Mouse (Mus musculus): Measurements from ENCODE around the gene Pigb. TPM values are rescaled to one million over a fixed set of nuclear protein-coding genes. Genes with fewer than 3 reads are reported as not detected.

The Pigb gene
- polyA plus RNA-seq, 1 experiment from 2014 or later = 15.8 TPM

DNA sequence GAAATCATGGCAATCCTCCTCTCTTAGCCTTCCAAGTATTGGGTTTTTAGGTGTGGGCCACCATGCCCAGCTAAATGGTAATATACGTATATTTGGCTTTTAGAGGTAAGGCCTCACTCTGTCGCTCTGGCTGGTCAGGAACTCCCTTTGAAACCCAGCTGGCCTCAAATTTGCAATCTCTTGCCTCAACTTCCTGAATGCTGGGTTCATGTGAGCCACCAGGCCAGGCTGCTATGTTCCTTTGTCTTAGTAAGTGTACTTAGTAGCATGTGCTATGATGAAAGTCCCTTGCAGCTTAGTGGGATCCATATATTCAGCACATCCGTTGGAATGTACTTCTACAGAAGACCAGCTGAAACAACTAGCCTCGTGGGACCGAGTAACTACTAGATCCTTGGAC lies 65.4 kb downstream of the Pigb start:
- WGBS = 82% methylated on average over 5 of the region's 5 CpGs
- DNase-seq (ENCODE audit: low spot score) (no peak), ATAC-seq (replicated peaks; ENCODE audit: low FRiP score) (no peak)

GRCm38 (mm10) chr9:72972984-72973383 lies 67.2 kb downstream of the Pigb start:
- ATAC-seq (replicated peaks; ENCODE audit: low FRiP score) = no peak
- no peaks in the 10 kb centered on the region; the same call in 1 of the 2 replicates for H3K9me3 ChIP-seq (ENCODE audit: control insufficient read depth, low read length)
- no peaks in the 10 kb centered on the region for H3K27me3 ChIP-seq (ENCODE audit: control insufficient read depth, insufficient read depth, low read length)
- no peak for DNase-seq (ENCODE audit: low spot score)
- H3K27ac ChIP-seq (ENCODE audit: low read depth, low read length) = no peak overlapping the region
- no peak overlapping the region for H3K4me3 ChIP-seq (ENCODE audit: low read depth, low read length)
- H3K9ac ChIP-seq (ENCODE audit: low read length) = no peak overlapping the region
- no peaks in the 10 kb centered on the region for H3K4me1 ChIP-seq (replicated peaks; ENCODE audit: control insufficient read depth, insufficient read depth, low read length)
- H3K4me2 ChIP-seq (ENCODE audit: low read depth, low read length, severe bottlenecking) = no peak overlapping the region
- no peaks in the 10 kb centered on the region for H3K36me3 ChIP-seq (ENCODE audit: control insufficient read depth, insufficient read depth, low read length)

More for the DNA sequence above, 65.4 kb downstream of the Pigb start:
- Histone ChIP-seq H3K4me2 (ENCODE audit: low read depth, low read length, severe bottlenecking) (no peak overlapping the region), H3K4me3 (ENCODE audit: low read depth, low read length) (no peak overlapping the region), H3K27ac (ENCODE audit: low read depth, low read length) (no peak overlapping the region), H3K27me3 (ENCODE audit: control insufficient read depth, insufficient read depth, low read length) (no peaks in the 10 kb centered on the region), H3K4me1 (replicated peaks; ENCODE audit: control insufficient read depth, insufficient read depth, low read length) (no peaks in the 10 kb centered on the region), H3K9me3 (ENCODE audit: control insufficient read depth, low read length) (no peaks in the 10 kb centered on the region; the same call in 1 of the 2 replicates), H3K36me3 (ENCODE audit: control insufficient read depth, insufficient read depth, low read length) (no peaks in the 10 kb centered on the region), H3K9ac (ENCODE audit: low read length) (no peak overlapping the region)

DNA sequence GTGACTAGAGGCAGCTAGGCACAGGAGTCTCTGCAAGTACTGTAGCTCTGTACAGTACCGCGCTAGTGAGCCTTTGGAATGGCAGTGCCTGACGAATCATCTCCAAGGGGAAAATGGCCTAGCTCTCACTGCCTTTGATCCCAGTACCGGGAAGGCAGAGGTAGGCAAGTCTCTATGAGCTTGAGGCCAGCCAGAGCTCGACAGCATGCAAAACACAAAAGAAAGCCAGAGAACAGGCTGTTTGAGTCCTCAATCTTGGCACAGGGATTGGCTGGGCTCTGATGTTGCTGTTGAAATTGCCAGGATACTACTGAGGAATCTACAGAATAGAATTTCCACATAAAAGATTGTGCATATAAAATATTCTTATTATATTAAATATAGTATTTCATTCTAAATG lies 67.7 kb downstream of the Pigb start:
- WGBS = 85% methylated on average over 5 of the region's 5 CpGs

GRCm38 (mm10) chr9:72969874-72970273 lies 70.3 kb downstream of the Pigb start:
- Histone ChIP-seq H3K9me3 (ENCODE audit: control insufficient read depth, low read length) (no peaks in the 10 kb centered on the region; the same call in 1 of the 2 replicates), H3K4me1 (replicated peaks; ENCODE audit: control insufficient read depth, insufficient read depth, low read length) (no peaks in the 10 kb centered on the region), H3K4me2 (ENCODE audit: low read depth, low read length, severe bottlenecking) (no peak overlapping the region), H3K9ac (ENCODE audit: low read length) (no peak overlapping the region), H3K36me3 (ENCODE audit: control insufficient read depth, insufficient read depth, low read length) (no peaks in the 10 kb centered on the region), H3K27ac (ENCODE audit: low read depth, low read length) (no peak overlapping the region), H3K4me3 (ENCODE audit: low read depth, low read length) (no peak overlapping the region), H3K27me3 (ENCODE audit: control insufficient read depth, insufficient read depth, low read length) (no peaks in the 10 kb centered on the region)
- WGBS = 72% methylated on average over 7 of the region's 7 CpGs
- no peak; the same call in 1 of the 2 replicates for ATAC-seq (replicated peaks; ENCODE audit: low FRiP score)
- DNase-seq (ENCODE audit: low spot score) = no peak

More for the DNA sequence above, 67.7 kb downstream of the Pigb start:
- no peak for ATAC-seq (replicated peaks; ENCODE audit: low FRiP score)
- no peaks in the 10 kb centered on the region for H3K4me1 ChIP-seq (replicated peaks; ENCODE audit: control insufficient read depth, insufficient read depth, low read length)
- H3K27me3 ChIP-seq (ENCODE audit: control insufficient read depth, insufficient read depth, low read length) = no peaks in the 10 kb centered on the region
- H3K4me3 ChIP-seq (ENCODE audit: low read depth, low read length) = no peak overlapping the region
- no peak overlapping the region for H3K9ac ChIP-seq (ENCODE audit: low read length)
- H3K36me3 ChIP-seq (ENCODE audit: control insufficient read depth, insufficient read depth, low read length) = no peaks in the 10 kb centered on the region
- DNase-seq (ENCODE audit: low spot score) = no peak
- H3K9me3 ChIP-seq (ENCODE audit: control insufficient read depth, low read length) = no peaks in the 10 kb centered on the region; the same call in 1 of the 2 replicates
- no peak overlapping the region for H3K27ac ChIP-seq (ENCODE audit: low read depth, low read length)
- H3K4me2 ChIP-seq (ENCODE audit: low read depth, low read length, severe bottlenecking) = no peak overlapping the region

GRCm38 (mm10) chr9:72968349-72969061 lies 71.7 kb downstream of the Pigb start:
- H3K36me3 ChIP-seq (ENCODE audit: control insufficient read depth, insufficient read depth, low read length) = no peaks in the 10 kb centered on the region
- no peak overlapping the region for H3K4me2 ChIP-seq (ENCODE audit: low read depth, low read length, severe bottlenecking)
- no peak overlapping the region for H3K27ac ChIP-seq (ENCODE audit: low read depth, low read length)
- WGBS = 37% methylated on average over 11 of the region's 11 CpGs
- no peaks in the 10 kb centered on the region for H3K4me1 ChIP-seq (replicated peaks; ENCODE audit: control insufficient read depth, insufficient read depth, low read length)
- no peak overlapping the region for H3K9ac ChIP-seq (ENCODE audit: low read length)
- no peaks in the 10 kb centered on the region; the same call in 1 of the 2 replicates for H3K9me3 ChIP-seq (ENCODE audit: control insufficient read depth, low read length)
- DNase-seq (ENCODE audit: low spot score) = no peak
- no peak overlapping the region for H3K4me3 ChIP-seq (ENCODE audit: low read depth, low read length)
- H3K27me3 ChIP-seq (ENCODE audit: control insufficient read depth, insufficient read depth, low read length) = no peaks in the 10 kb centered on the region
- no peak; the same call in 1 of the 2 replicates for ATAC-seq (replicated peaks; ENCODE audit: low FRiP score)

DNA sequence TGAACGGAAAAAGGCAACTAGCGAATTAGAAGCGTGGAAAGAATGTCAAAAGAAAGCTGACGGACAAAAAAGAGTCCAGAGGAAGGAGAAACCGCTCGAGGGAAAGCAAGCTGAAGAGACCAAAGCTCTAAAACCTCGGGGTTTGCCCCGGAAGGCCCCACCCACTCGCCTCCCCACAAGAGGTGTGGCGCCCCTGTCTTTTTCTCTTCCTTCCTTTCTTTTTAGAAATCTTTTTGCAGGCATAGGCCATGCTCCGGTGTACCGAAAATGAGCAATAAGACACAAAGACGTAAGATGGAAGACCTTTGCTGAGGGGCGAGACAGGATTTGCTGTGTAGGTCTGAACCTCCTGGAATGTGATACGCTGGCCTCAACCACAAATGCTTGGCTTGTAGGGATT lies 78.2 kb downstream of the Pigb start:
- H3K9me3 ChIP-seq (ENCODE audit: control insufficient read depth, low read length) = no peaks in the 10 kb centered on the region
- H3K36me3 ChIP-seq (ENCODE audit: control insufficient read depth, insufficient read depth, low read length) = no peaks in the 10 kb centered on the region
- H3K4me3 ChIP-seq (ENCODE audit: low read depth, low read length) = no peak overlapping the region
- no peak overlapping the region for H3K4me2 ChIP-seq (ENCODE audit: low read depth, low read length, severe bottlenecking)
- H3K4me1 ChIP-seq (replicated peaks; ENCODE audit: control insufficient read depth, insufficient read depth, low read length) = peaks cover 2% of the 10 kb centered on the region; the same call in 1 of the 2 replicates
- H3K27ac ChIP-seq (ENCODE audit: low read depth, low read length) = no peak overlapping the region
- H3K27me3 ChIP-seq (ENCODE audit: control insufficient read depth, insufficient read depth, low read length) = no peaks in the 10 kb centered on the region
- DNase-seq (ENCODE audit: low spot score) (no peak), ATAC-seq (replicated peaks; ENCODE audit: low FRiP score) (no peak)
- H3K9ac ChIP-seq (ENCODE audit: low read length) = no peak overlapping the region
- 79% methylated on average over 15 of the region's 15 CpGs for WGBS

DNA sequence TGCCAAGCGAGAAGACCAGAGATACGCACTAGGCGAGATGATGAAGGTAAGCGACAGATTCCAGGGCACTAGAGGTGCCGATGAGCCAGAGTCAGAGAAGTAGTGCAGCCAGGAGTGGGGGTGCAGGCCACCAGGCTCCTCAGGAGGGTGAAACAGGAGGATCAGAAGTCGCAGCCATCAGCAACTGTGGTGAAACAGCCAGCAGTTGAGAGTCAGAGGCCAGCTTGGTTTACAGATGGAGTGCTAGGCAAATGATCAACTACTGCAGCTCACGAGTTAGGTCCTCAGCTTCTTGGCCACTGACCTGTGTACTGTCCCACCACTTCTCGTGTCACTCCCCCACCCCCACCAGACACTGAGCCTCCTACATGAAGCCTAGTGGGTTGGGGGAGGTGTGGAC lies 78.8 kb downstream of the Pigb start:
- H3K9me3 ChIP-seq (ENCODE audit: control insufficient read depth, low read length) = no peaks in the 10 kb centered on the region
- no peaks in the 10 kb centered on the region for H3K36me3 ChIP-seq (ENCODE audit: control insufficient read depth, insufficient read depth, low read length)
- H3K27ac ChIP-seq (ENCODE audit: low read depth, low read length) = no peak overlapping the region
- WGBS = 78% methylated on average over 8 of the region's 8 CpGs
- DNase-seq (ENCODE audit: low spot score) (no peak), ATAC-seq (replicated peaks; ENCODE audit: low FRiP score) (no peak)
- H3K4me3 ChIP-seq (ENCODE audit: low read depth, low read length) = no peak overlapping the region
- no peaks in the 10 kb centered on the region for H3K27me3 ChIP-seq (ENCODE audit: control insufficient read depth, insufficient read depth, low read length)
- H3K4me1 ChIP-seq (replicated peaks; ENCODE audit: control insufficient read depth, insufficient read depth, low read length) = peaks cover 2% of the 10 kb centered on the region; the same call in 1 of the 2 replicates
- H3K4me2 ChIP-seq (ENCODE audit: low read depth, low read length, severe bottlenecking) = no peak overlapping the region
- no peak overlapping the region for H3K9ac ChIP-seq (ENCODE audit: low read length)

DNA sequence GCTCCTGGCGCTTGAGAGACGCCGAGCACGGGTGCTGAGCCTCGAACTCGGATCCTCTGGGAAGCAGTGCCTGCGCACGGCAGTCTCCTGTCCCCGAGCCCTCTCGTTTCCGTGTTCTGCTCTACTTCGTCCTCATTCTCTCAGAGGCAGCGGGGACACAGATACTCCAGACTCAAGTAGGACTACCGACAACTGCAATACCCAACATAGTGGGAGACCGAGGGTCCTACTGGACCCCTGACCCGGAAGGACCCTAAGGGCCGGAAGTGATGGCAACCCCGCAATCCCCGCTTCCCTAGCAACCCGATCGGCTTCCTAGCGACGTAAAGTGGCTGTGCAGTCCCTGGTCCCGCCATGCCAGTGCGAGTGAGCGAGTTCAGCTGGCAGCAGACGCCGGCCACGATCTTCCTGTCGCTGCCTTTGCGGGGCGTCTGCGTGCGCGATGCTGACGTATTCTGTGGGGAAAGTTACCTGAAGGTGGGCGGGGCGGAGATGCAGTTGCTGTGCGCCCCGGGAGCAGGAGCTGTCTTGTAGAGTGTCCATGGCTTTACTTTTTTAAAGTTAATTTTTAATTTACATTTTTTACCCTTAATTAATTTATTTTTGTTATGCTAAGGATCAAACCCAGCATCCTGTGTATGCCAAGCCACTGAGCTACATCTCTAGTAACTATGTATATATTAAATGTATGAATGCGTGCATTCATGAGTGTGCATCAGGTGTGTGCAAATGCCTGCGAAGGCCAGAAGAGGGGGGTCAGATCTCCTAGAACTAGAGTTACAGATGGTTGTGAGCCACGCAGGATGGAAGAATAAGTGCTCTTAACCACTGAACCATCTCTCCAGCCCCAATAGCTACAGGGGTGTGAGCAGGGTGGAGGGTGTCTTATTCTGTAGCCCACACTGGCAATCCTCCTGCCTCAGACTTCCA lies 81.4 kb downstream of the Pigb start, which contains the start of the genes Dyx1c1 and Gm44503:
Dyx1c1 (plus strand) TSS at position 265 of the 930 bp plus-strand sequence.
Gm44503 (plus strand) TSS at position 332 of the 930 bp plus-strand sequence.
- H3K4me2 ChIP-seq (ENCODE audit: low read depth, low read length, severe bottlenecking) = peak within 1 kb of the TSS; percentile 80
- 3% methylated on average over 43 of the region's 43 CpGs for WGBS
- ATAC-seq (replicated peaks; ENCODE audit: low FRiP score) (peak; percentile 95), DNase-seq (ENCODE audit: low spot score) (peak; percentile 91)
- peak within 1 kb of the TSS; percentile 63 for H3K4me3 ChIP-seq (ENCODE audit: low read depth, low read length)
- H3K9me3 ChIP-seq (ENCODE audit: control insufficient read depth, low read length) = no peaks in the 10 kb centered on the region
- H3K36me3 ChIP-seq (ENCODE audit: control insufficient read depth, insufficient read depth, low read length) = no peaks in the 10 kb centered on the region
- H3K9ac ChIP-seq (ENCODE audit: low read length) = peak within 1 kb of the TSS; percentile 63
- peaks cover 2% of the 10 kb centered on the region; the same call in 1 of the 2 replicates for H3K4me1 ChIP-seq (replicated peaks; ENCODE audit: control insufficient read depth, insufficient read depth, low read length)
- no peak within 1 kb of the TSS for H3K27ac ChIP-seq (ENCODE audit: low read depth, low read length)
- no peaks in the 10 kb centered on the region for H3K27me3 ChIP-seq (ENCODE audit: control insufficient read depth, insufficient read depth, low read length)

All from forebrain, embryonic 11.5 days (tissue).